Mouse (Mus musculus) liver, embryonic 13.5 days (tissue): Measurements from ENCODE around the gene Psat1. TPM values are rescaled to one million over a fixed set of nuclear protein-coding genes. Genes with fewer than 3 reads are reported as not detected.
A peak's percentile ranks its signal among the peaks of the same experiment; 100 is the strongest.

Experiments used
- ATAC-seq: fragments of 200-750 bp; cut with Nextera tagmentation; 2 replicates; pipeline ENCODE4 v1.8.0; 2017; ENCODE audit warnings: low read depth, mild to moderate bottlenecking, moderate number of reproducible peaks, moderate library complexity
- DNase-seq: peaks from one replicate; pipeline ENCODE4 v3.0.0; 2022
- H3K27ac ChIP-seq: fragments of 300-500 bp; sonication (generic); 2 replicates; pipeline ENCODE4 v1.5.1; 2015; ENCODE audit warnings: moderate library complexity, mild to moderate bottlenecking, inconsistent platforms
- H3K27me3 ChIP-seq: fragments of 300-500 bp; sonication (generic); 2 replicates; pipeline ENCODE4 v1.6.1; 2015; ENCODE audit warnings: mild to moderate bottlenecking, inconsistent platforms
- H3K36me3 ChIP-seq: fragments of 300-500 bp; sonication (generic); 2 replicates; pipeline ENCODE4 v1.6.1; 2015; ENCODE audit warnings: mild to moderate bottlenecking, inconsistent platforms
- H3K4me1 ChIP-seq: fragments of 300-500 bp; sonication (generic); replicated peaks from 2 replicates; pipeline ENCODE4 v1.6.1; 2015; ENCODE audit warnings: inconsistent platforms
- H3K4me2 ChIP-seq: fragments of 300-500 bp; sonication (generic); 2 replicates; pipeline ENCODE4 v1.6.1; 2015; ENCODE audit warnings: inconsistent platforms, mild to moderate bottlenecking, moderate library complexity
- H3K4me3 ChIP-seq: fragments of 300-500 bp; sonication (generic); replicated peaks from 2 replicates; pipeline ENCODE4 v1.5.1; 2015; ENCODE audit warnings: mild to moderate bottlenecking, inconsistent platforms
- H3K9ac ChIP-seq: fragments of 300-500 bp; sonication (generic); 2 replicates; pipeline ENCODE4 v1.6.1; 2015; ENCODE audit warnings: mild to moderate bottlenecking, inconsistent platforms
- H3K9me3 ChIP-seq: fragments of 300-500 bp; sonication (generic); replicated peaks from 2 replicates; pipeline ENCODE4 v1.6.1; 2016; ENCODE audit warnings: inconsistent platforms
- WGBS: fragments of 180-500 bp; shearing (Covaris S2); methylation state at CpG from one replicate; pipeline ENCODE4 v1.1.7; 2015; ENCODE audit not compliant: insufficient replicate concordance; 5-methylcytosine and 5-hydroxymethylcytosine counted together
- polyA plus RNA-seq: library from polyadenylated mRNA; unstranded; fragments of >200 nt; fragmentation: Nextera tagmentation; extraction: Ambion mirVana; gene quantifications from 2 replicates; pipeline ENCODE4 v1.2.1, GENCODE M21; 2015

The Psat1 gene
- polyA plus RNA-seq, 1 experiment from 2014 or later, result 165 TPM

- Histone ChIP-seq H3K9ac (peak overlapping the region; percentile 85), H3K9me3 (no peaks in the 10 kb centered on the region), H3K4me1 (peaks cover 37% of the 10 kb centered on the region), H3K4me3 (peak overlapping the region; percentile 82), H3K27ac (peak overlapping the region; percentile 91), H3K27me3 (no peaks in the 10 kb centered on the region), H3K4me2 (peak overlapping the region; percentile 96), H3K36me3 (peaks cover 13% of the 10 kb centered on the region)
- 0% methylated on average over 46 of the region's 46 CpGs for WGBS
- peak; percentile 79 for ATAC-seq
- peak; percentile 18 for DNase-seq
These were observed 22.8 kb downstream of the Psat1 start for GRCm38 (mm10) chr19:15924181-15924865.

- Histone ChIP-seq H3K36me3 (peaks cover 21% of the 10 kb centered on the region), H3K27me3 (no peaks in the 10 kb centered on the region), H3K4me1 (peaks cover 37% of the 10 kb centered on the region), H3K27ac (0 out of 2 replicates have a peak overlapping the region, but pooled peaks have one; percentile 2), H3K4me3 (peak overlapping the region; percentile 82), H3K9me3 (no peaks in the 10 kb centered on the region), H3K4me2 (peak overlapping the region; percentile 96), H3K9ac (peak overlapping the region; percentile 85)
- no peak for ATAC-seq
- WGBS, result 4% methylated on average over 9 of the region's 9 CpGs
- peak; percentile 32 for DNase-seq
These were observed 23.7 kb downstream of the Psat1 start for GRCm38 (mm10) chr19:15923426-15923825.

GRCm38 (mm10) chr19:15919336-15919735, 27.8 kb downstream of the Psat1 start:
- Histone ChIP-seq H3K4me1 (peaks cover 24% of the 10 kb centered on the region), H3K9me3 (no peaks in the 10 kb centered on the region), H3K36me3 (peaks cover 57% of the 10 kb centered on the region), H3K4me3 (no peak overlapping the region), H3K27ac (no peak overlapping the region), H3K27me3 (no peaks in the 10 kb centered on the region), H3K4me2 (no peak overlapping the region), H3K9ac (no peak overlapping the region)
- DNase-seq (no peak), ATAC-seq (no peak)
- WGBS, result 89% methylated on average over 7 of the region's 7 CpGs

GRCm38 (mm10) chr19:15918111-15918510, 29.0 kb downstream of the Psat1 start:
- Histone ChIP-seq H3K4me1 (peaks cover 16% of the 10 kb centered on the region), H3K9ac (no peak overlapping the region), H3K36me3 (peaks cover 69% of the 10 kb centered on the region), H3K27ac (no peak overlapping the region), H3K4me2 (no peak overlapping the region), H3K4me3 (no peak overlapping the region), H3K27me3 (no peaks in the 10 kb centered on the region), H3K9me3 (no peaks in the 10 kb centered on the region)
- WGBS, result 85% methylated on average over 7 of the region's 7 CpGs
- ATAC-seq, result no peak
- DNase-seq, result no peak

GRCm38 (mm10) chr19:15913249-15913997, 33.7 kb downstream of the Psat1 start:
- DNase-seq (no peak), ATAC-seq (no peak)
- Histone ChIP-seq H3K9me3 (no peaks in the 10 kb centered on the region), H3K36me3 (peaks cover 93% of the 10 kb centered on the region), H3K27me3 (no peaks in the 10 kb centered on the region), H3K9ac (no peak overlapping the region), H3K4me3 (no peak overlapping the region), H3K27ac (no peak overlapping the region), H3K4me1 (peaks cover 4% of the 10 kb centered on the region; the same call in 1 of the 2 replicates), H3K4me2 (no peak overlapping the region)
- WGBS, result 80% methylated on average over 9 of the region's 9 CpGs

- Histone ChIP-seq H3K9me3 (no peaks in the 10 kb centered on the region), H3K4me1 (peaks cover 4% of the 10 kb centered on the region; the same call in 1 of the 2 replicates), H3K36me3 (peaks cover 93% of the 10 kb centered on the region), H3K27me3 (no peaks in the 10 kb centered on the region), H3K4me3 (no peak overlapping the region), H3K4me2 (no peak overlapping the region), H3K27ac (no peak overlapping the region), H3K9ac (no peak overlapping the region)
- DNase-seq (no peak), ATAC-seq (no peak)
- 82% methylated on average over 5 of the region's 5 CpGs for WGBS
These were observed 35.7 kb downstream of the Psat1 start for GRCm38 (mm10) chr19:15911441-15911840.

- Histone ChIP-seq H3K36me3 (peaks cover 93% of the 10 kb centered on the region), H3K27ac (no peak overlapping the region), H3K9me3 (no peaks in the 10 kb centered on the region), H3K4me1 (peaks cover 4% of the 10 kb centered on the region; the same call in 1 of the 2 replicates), H3K4me2 (no peak overlapping the region), H3K9ac (no peak overlapping the region), H3K27me3 (no peaks in the 10 kb centered on the region), H3K4me3 (no peak overlapping the region)
- ATAC-seq, result no peak
- no peak for DNase-seq
- 57% methylated on average over 3 of the region's 3 CpGs for WGBS
These were observed 36.1 kb downstream of the Psat1 start for GRCm38 (mm10) chr19:15910987-15911386.

GRCm38 (mm10) chr19:15910488-15910887, 36.6 kb downstream of the Psat1 start:
- Histone ChIP-seq H3K27ac (no peak overlapping the region), H3K36me3 (peaks cover 96% of the 10 kb centered on the region), H3K9me3 (no peaks in the 10 kb centered on the region), H3K4me2 (no peak overlapping the region), H3K4me1 (peaks cover 6% of the 10 kb centered on the region), H3K27me3 (no peaks in the 10 kb centered on the region), H3K9ac (no peak overlapping the region), H3K4me3 (no peak overlapping the region)
- ATAC-seq (no peak), DNase-seq (no peak)
- 94% methylated on average over 1 of the region's 1 CpGs for WGBS

GRCm38 (mm10) chr19:15908016-15908415, 39.1 kb downstream of the Psat1 start:
- ATAC-seq (no peak), DNase-seq (no peak)
- Histone ChIP-seq H3K9ac (no peak overlapping the region), H3K9me3 (no peaks in the 10 kb centered on the region), H3K27ac (no peak overlapping the region), H3K4me2 (no peak overlapping the region), H3K36me3 (peaks cover 95% of the 10 kb centered on the region), H3K4me3 (no peak overlapping the region), H3K4me1 (peaks cover 9% of the 10 kb centered on the region), H3K27me3 (no peaks in the 10 kb centered on the region)
- whole genome bisulfite sequencing, result 85% methylated on average over 5 of the region's 5 CpGs

- H3K9ac ChIP-seq, result no peak overlapping the region
- ATAC-seq (peak; percentile 77), DNase-seq (no peak)
- H3K9me3 ChIP-seq, result no peaks in the 10 kb centered on the region
- H3K27me3 ChIP-seq, result no peaks in the 10 kb centered on the region
- H3K4me2 ChIP-seq, result no peak overlapping the region
- peaks cover 9% of the 10 kb centered on the region for H3K4me1 ChIP-seq
- 0 out of 2 replicates have a peak overlapping the region, but pooled peaks have one; percentile 3 for H3K27ac ChIP-seq
- WGBS, result 67% methylated on average over 4 of the region's 4 CpGs
- no peak overlapping the region for H3K4me3 ChIP-seq
- H3K36me3 ChIP-seq, result peaks cover 71% of the 10 kb centered on the region
These were observed 42.4 kb downstream of the Psat1 start for GRCm38 (mm10) chr19:15904734-15905133.

GRCm38 (mm10) chr19:15903508-15904480, 43.3 kb downstream of the Psat1 start:
- peaks cover 61% of the 10 kb centered on the region for H3K36me3 ChIP-seq
- H3K27me3 ChIP-seq, result no peaks in the 10 kb centered on the region
- 57% methylated on average over 20 of the region's 20 CpGs for WGBS
- no peak; the same call in 1 of the 2 replicates for ATAC-seq
- no peak for DNase-seq
- H3K9me3 ChIP-seq, result no peaks in the 10 kb centered on the region
- H3K27ac ChIP-seq, result peak overlapping the region; percentile 10; the same call in 1 of the 2 replicates
- H3K4me1 ChIP-seq, result peaks cover 9% of the 10 kb centered on the region
- H3K4me3 ChIP-seq, result no peak overlapping the region
- H3K4me2 ChIP-seq, result no peak overlapping the region
- H3K9ac ChIP-seq, result no peak overlapping the region
